Mouse (Mus musculus) lung, postnatal 36 days (tissue): ENCODE data around the gene Ifit2.
"Not testable (repeated sequence)": the region's sequence is repeated elsewhere in the genome, so short reads cannot be mapped to it uniquely, and the experiment has no call there.

Experiments used
- DNase-seq: peaks from one replicate; pipeline ENCODE4 v3.0.0; 2022; ENCODE audit warnings: mixed read lengths

Ifit2 gene

DNA sequence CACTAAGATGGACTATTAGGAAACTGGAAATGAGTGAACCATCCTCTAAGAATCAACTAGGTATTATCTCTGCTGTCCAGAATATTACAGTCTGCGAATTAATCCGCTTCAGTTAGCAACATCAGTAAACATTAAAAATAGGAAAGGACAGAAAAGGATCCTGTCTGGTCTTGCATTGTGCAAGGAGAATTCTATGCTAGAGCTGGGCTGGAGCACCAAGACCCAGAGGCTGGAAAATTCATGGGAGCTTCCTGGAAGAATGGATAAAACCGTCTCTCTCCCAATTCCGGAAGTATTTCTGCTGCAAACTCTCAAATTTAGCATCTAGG is 325 bp upstream of the Ifit2 start:
- DNase-seq = no peak

DNA sequence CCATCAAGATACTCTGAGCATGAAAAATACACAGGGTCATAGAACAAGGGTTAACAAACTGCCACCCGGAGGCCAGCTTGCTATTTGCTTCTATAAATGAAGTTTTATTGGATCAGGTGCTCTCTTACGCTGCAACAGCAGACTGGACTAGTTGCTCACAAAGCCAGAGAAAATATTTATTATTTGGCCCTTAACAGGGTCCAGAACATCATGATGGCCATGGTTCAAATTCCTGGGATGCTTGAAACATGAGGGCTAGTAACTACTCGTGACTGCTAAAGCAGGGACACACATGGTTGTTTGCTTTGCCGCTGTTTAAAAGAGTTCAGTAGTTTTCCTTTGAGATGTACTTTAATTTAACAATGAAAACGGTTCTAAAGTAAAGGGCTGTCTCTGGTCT is 1.5 kb downstream of the Ifit2 start:
- peak; percentile 80 for DNase-seq

DNA sequence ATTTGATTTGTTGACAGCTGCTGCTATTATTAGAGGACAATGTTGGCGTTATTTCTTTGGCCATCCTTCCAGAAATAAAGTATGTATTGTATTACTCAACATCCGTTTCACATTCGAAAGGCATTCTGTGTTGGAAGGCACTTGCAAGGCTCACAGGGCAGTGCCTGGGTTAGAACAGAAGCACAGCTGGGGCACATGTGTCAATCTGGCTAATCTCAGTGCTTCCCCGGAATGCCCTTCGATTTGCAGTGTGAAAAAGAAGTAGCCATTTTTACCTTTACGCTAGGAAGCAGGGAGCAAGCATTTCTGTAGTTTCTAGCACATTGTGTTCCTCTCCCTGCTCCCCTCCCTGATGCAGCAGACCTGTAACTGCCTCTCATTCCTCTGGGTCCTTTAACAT is 2.5 kb downstream of the Ifit2 start:
- peak; percentile 54 for DNase-seq

DNA sequence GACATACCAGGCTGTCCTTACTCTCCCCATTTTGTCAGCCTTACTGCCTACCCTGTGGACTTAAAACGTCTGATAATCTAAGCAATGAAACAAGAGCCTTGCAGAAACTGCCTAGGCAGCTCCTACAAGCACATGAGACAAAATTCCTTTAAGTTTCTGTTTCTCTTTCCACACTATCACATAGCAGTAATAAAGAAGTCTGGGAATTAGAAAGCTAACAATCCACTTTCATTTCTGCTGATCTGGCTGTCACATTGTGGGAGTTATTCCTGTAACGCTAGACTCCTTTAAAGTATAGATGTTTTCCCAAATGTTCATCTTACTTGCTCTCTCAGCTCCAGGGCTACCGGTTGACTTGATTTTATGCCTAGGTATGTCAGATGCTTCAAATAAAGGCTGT is 3.0 kb downstream of the Ifit2 start:
- no peak for DNase-seq

DNA sequence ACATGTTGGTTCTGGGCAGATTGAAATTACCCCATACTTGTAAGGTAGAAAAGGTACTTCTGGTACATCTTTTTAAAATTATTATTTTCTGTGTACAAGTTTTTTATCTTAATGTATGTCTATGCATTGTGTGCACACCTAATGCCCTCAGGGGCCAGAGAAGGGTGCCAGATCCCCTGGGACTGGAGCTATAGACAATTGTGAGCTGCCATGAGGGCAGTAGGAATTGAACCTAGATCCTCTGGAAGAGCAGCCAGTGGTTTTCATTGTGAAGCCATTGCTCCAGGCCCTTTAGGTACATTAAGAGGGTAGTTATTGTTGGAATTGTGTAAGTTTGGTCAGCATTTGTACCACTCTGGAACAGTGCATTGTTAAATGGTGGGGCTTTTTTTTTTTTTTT is 3.6 kb downstream of the Ifit2 start:
- DNase-seq = no peak

DNA sequence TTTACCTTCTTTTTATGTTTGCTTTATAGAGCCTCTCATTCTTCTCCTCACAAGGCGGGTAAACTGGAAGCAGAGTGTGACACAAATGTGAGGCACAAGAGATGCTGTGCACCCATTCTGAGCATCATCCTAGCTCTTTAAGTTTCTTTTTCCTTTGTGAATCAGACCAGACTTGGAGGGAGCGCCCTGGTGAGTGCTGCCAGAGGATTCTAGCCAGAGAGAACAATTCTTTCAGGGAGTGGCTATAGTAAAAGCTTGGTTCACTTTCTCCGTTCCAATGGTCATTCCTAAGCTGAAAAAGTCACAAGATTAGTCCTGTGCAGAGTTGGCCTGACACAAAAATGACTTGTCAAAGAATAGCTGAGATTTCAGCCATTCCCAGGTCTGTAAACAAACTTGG is 6.1 kb downstream of the Ifit2 start:
- peak; percentile 58 for DNase-seq

DNA sequence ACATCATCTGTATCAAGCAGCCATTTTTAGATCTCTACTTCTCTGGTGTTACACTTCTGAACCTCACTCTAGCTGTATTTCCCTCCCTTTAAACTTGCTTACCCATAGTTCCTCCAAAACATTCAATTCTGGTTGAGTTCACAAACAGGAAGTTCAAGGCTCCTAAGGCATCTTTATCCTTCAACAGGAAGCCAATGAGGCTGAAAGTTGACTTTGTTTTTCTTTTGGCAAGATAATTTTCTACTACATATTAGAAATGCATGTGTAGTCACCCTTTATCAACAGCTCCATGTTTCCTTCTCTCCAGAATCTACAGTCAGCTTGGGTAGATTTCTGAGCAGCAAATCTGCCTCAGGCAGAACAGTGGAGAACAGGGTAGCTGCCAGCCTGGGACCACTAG is 12.1 kb downstream of the Ifit2 start:
- DNase-seq = no peak

DNA sequence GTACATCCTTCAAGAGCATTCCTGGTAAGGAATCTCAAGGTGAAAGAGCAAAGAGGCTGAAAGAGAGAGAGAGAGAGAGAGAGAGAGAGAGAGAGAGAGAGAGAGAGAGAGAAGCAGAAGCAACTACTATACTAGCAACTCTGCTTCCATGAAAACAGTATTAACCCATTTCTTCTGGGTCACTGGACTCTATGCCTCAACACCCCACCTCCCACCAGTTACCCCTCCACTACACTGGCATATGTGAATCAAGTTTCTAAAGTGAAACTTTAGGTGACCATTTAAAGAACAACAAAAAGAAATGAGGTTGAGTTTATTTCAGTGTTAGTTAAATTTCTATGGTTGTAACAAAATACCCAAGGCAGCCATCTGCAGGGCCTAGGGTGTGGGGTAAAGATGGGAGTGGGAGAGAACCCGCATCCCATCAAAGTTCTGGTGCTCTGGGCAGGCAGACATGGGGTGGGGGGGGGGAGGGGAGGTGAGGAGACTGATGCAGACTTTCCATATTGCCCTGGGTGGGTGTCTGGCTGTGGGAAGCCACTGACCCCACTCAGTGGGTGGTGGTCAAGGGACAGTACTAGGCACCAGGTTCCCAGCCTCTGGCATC is 15.8 kb downstream of the Ifit2 start:
- no peak for DNase-seq

DNA sequence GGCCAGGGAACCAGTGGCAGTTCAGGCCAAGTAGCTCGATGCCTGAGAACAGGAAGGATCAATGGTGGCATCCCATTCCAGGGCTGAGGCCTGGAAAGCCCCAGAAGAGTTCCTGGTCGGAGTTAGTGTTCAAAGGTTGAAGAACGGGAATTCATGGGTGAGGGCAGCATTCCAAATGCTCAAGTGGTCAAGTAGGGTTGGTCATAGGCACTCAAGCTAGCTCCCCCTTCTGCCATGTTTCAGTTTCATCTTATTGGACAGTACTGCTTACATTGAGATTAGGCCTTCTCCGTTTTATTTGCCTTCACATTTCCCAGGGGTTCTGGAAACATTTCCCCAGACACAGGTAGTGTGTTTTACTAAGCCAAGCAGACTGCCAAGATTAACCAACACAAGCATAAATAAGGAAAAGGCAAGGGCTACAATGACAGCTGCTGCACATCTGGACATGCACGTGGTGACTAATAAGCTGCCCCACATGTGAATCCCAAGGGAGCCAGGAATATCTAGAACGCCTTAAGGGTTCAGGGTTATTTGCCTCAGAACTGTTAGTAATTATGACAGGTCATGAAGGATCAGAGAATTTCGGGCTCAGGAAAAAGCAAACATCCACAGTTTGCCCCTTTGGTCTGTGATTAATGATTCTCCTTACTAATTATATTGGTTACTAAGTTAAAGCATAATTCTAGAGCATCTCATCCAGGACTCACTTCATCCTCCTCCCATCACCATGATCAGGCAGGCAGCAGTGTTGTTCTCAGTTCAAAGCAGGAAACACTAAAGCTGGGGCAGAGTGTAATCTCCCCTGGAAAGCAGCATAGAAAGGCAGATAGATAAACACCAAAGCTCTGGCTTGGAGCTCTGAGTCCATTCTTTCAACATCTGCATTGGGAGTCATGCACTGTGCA is 18.7 kb downstream of the Ifit2 start:
- peak; percentile 56 for DNase-seq

DNA sequence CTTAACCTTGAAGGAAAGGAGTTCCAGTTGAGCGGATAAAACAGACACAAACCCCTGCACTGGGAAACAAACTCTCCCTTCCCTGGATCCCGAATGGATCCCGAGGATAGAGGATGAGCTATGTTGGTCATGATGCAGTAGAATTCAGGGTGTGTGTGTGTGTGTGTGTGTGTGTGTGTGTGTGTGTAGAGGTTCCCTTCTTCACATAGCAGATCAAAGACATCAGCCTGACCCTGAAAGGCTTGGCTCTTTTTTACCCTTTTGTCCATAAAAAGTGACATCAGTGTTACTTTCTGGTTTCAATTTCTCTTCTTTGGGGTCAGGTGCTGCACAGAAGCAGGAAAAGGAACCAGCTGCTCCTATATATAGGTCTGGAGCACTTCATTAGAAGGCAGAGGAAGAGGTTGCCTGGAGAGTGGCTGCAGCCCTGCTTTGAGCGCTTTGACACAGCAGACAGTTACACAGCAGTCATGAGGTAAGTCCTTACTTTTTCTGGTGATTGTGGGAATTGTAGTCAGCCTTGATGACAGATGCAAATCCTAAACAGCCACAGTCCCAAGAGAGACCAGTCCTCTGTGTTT is 19.5 kb downstream of the Ifit2 start:
- DNase-seq = no peak

DNA sequence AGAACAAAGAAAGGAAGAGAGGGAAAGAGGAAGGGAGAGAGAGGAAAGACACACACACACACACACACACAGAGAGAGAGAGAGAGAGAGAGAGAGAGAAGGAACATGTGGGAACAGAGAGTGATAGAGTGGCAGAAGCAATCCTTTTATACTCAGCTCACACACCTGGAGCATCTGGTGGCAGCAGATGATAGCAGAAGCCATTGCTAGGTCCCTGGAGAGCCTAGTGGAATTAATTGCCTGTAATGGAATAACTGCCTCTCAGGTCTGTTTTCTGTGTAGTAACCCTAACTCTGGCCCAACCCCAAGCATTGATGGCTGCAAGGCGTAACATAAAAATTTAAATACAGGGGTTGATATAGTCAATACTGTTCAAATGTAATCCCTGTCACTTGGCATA is 20.6 kb downstream of the Ifit2 start:
- no peak for DNase-seq

DNA sequence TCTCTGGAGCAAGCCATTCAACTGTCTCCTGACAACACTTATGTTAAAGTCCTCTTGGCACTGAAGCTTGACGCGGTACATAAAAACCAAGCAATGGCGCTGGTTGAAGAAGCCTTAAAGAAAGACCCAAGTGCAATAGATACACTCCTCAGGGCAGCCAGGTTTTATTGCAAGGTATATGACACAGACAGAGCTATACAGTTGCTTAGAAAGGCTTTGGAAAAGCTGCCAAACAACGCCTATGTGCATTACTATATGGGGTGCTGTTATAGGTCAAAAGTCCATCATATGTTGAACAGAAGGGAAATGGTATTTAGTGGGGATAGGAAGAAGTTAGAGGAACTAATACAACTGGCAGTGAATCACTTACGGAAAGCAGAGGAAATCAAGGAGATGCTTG is 23.2 kb downstream of the Ifit2 start:
- DNase-seq = no peak

DNA sequence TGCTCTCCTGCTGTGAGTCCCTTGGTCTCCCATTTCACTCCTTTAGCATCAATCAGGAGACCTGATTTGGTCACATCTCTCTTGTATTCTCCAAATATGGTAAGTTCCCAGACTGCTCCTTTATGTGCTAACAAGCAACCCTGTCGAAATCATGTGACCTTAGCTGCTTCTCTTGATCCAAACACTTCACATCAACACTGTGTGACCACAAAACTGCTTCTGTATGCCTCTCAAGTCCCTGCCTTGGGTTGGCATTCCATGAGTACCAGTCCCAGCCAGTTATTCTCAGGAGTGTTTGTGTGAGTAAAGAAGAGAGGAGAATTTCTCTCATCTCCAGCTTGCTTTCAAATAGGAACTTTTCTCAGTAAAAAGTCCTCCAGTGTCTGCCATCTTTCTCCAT is 26.6 kb downstream of the Ifit2 start:
- DNase-seq = peak; percentile 80

DNA sequence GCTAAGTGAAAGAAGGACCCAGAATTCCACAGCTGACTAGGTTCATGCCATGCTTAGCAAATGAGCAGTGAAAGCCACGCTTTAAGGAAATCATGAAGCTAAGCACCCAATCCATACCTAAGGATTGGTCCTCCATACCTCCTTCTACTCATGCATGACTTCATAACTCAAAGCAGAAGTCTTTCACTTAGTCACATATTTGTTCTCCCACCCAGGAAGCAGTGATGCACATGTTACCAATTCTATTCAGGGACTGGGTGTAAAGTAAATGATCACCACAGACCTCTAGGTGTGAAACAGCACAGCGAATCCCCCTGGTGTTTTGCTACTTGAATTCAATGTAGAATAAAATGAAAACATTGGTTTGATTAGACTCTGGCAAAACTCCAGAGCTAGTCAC is 32.2 kb downstream of the Ifit2 start:
- DNase-seq = not testable (repeated sequence)

DNA sequence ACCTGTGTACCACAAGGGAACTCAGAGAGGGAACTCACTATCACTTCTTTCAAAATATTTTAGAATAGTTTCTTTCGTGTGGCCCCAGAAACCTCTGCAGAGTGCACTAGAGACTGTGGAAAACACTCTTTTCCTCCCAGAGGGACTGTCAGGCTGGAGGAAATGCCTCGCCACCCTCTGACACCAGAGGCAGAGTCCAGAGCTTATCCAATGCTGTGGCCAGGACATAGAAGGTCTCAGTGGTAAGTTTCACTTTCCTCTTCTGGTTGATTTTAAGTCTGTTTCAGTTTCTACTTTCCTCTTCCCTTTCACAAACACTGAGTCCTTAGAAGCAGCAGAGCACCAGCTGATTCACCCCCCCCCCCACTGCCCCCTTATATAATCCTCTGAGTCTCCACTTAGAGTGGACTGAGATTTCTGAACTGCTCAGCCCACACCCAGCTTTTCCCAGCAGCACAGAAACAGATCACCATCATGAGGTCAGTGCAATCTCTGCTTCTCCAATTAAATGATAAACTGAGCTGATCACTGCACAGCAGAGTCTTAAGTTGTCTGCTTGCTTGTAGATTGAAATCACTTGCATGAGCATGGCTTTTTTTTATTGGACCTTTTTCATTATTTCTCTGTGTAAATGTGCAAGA is 32.8 kb downstream of the Ifit2 start, which contains the start of gene Ifit3:
TSS of gene Ifit3 (plus strand) at position 406 of the 641 bp plus-strand sequence.
- DNase-seq = peak; percentile 54

DNA sequence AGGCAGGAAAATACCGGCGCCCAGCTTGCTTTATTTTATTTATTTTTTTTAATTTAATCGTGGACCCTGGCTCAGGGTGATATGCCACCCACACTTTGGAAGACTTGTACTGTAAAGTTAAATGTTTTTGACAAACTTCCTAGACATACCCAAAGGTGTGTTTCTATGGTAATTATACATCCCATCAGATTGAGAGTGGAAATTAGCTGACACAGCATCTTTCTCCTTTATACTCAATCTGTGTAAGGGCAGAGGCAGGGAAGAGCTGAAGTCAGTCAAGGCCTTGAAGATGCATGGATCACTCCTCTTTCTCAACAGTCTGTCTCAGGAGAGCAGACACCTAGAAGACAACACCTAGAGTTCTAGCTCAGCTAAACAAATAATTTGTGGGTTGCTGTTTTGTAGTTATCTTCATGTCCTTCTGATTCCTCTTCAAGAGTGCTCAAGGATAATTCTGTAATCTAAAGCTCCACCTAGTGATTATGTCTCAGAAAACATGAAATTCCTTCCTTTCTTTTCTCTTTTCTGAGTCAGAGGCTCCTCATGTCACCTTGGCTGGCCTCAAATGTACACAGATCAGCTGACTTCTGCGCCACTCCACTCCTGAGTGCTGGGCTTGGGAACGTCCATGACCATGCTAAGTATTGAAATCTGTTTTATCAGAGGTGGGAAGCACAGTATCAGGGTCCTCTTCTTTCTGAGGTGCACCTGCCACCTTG is 35.4 kb downstream of the Ifit2 start:
- peak; percentile 44 for DNase-seq

DNA sequence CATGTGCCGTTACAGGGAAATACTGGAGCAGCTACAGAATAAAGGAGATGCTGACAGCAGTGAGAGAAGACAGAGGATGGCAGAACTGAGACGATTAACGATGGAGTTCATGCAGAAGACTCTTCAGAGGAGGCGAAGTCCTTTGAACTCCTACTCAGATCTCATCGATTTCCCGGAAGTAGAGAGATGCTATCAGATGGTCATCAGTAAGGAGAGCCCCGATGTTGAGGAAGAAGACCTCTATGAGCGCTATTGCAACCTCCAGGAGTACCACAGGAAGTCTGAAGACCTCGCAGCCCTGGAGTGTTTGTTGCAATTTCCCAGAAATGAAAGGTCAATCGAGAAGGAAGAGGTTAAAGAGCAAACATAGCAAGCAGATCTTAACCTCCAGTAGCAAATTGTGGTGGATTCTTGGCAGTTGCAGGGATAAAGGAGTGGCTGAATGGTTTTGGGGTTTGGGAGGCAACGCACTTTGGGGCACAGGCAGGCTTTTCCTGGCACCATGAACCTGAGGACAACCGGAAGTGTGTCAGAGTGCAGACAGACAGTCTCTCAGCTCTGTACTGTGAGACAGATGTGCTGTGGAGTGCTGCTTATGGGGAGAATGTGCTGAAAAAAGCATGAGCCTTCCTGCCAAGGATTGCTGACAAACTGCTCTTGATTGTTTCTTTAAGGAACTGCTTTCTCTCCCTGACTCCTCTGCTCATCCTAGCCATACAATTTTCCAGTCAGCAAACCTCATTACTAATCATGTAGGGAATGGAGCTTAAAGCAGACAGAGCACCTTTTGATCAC is 37.6 kb downstream of the Ifit2 start:
- DNase-seq = not testable (repeated sequence)

DNA sequence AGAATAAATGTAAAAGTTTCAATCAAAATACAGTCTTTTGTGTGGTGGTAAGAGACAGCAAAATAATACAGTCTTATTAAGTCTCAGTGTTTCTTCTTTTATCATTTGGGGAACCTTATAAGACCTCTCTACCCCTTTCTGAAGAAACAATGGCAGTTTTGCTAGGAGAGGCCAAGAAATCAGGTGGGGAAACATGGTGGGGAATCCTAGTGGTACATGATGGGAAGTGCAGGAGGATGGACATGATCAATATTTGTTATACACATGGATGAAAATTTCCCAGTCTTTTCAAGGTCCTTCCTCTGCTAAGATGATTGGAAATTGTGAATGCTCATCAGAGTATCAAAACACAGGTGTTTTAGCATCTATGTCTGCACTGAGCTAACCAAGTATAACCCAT is 38.5 kb downstream of the Ifit2 start:
- no peak for DNase-seq

DNA sequence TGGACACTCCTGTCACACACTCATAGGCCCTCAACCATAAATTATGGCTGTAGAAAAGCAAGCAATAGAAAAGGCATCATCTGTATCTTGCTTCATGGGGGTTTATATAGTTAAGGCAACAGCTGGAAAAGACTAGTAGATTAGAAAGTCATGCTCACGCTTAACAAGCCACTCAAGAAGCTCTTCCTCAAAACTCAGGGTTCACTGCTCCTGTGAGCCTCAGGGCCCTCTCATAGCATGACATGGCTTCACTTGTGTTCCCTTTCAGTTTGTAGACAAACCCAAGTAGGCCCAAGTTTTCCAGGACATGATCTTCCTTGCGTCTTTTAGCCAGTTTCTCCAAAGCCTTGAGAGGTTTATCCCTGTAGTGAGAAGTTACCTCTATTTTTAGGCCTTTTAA is 43.0 kb downstream of the Ifit2 start:
- no peak for DNase-seq

DNA sequence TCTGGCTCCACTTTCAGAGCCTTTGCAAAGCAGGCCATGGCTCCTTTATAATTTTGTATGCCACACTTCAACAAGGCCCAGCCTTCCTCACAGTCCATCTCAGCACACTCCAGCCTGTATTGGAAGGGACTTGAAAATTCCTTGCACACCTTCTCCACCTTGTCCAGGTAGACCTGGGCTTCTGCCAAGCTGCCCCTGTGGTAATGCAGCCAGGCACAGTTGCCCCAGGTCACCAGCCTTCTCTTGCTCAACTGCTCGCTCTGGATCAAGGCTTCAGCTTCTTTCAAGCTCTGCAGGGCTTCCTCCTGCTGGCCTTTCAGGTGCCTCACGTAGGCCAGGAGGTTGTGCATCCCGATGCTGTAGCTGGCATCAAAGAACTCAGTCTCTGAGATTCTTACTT is 44.0 kb downstream of the Ifit2 start:
- peak; percentile 42 for DNase-seq

DNA sequence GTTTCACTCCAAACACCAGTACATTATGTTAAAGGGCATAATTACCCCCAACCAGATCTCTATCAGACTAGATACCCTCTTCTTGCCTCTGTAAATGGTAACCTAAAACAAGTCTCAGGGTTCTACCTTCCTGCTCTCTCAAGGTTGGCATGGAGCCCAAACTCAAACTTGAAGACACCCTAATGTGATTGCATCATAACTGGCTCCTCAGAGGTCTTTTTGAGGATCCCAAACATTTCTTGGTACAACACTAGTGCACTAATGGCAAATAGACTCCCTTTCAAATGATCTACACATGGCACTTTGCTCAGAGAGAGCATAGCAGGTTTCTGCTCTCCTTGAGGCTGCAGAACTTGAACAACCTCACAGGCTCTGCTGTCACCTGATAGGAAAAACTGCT is 46.3 kb downstream of the Ifit2 start:
- DNase-seq = no peak

DNA sequence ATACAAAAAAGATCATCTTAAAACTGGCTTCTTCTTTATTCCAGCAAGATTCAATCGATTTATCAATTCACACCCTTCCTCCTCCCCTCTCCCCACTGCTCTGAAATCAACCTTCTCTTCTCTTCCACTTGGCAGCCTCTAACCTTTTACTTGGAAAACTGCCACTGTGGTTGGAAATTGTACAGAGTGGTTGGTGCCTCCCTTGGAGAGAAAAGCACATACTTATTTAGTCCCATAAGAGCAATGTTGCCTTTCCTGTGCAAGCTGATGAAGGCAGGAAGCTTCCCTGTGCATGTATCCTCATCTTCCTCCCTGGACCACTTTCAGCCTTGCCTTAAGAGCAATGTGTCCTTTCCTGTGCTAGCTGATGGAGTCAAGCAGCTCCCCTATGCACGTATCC is 47.8 kb downstream of the Ifit2 start:
- DNase-seq = peak; percentile 81
